Mouse (Mus musculus): ENCODE results near the gene Chek1. TPM values are rescaled to one million over a fixed set of nuclear protein-coding genes. Genes with fewer than 3 reads are reported as not detected.

Chek1 gene
- polyA plus RNA-seq (2015; fragmentation: Nextera tagmentation; extraction: Ambion mirVana) = 28.8 and 35.3 TPM in 2 replicates

DNA sequence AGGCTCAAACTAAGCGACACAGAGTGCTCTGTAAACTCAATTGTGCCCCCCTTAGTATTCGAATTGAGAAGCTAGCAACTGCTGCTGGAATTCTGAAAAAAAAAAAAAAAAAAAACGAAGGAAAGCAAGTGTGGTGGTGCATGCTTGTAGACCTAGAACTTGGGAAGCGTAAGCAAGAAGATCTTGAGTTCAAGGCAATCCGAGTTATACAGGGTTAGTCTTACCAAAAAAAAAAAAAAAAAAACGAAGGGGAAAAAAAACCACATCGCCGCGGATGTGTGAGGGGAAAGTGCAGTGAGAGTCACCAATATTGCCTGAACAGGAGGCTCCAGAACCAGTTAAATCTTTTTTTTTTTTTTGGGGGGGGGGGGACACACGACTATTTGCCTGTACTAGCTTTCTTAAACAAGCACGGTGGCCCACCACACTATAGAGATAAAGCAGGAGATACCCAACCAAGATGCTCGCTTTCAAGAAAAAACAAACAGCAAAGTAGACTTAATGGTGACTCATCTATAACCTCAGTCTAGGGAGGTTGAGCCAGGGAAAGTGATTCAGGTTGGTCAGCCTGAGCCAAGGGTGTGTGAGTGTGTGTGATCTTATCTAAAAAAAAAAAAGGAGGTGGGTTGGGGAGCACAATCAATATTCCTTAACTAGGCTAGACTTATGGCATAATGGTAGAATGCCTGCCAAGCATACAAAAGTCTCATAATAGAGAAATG lies at the start of gene Chek1:
Gene Chek1 (minus strand): TSS at position 32 of the 722 bp plus-strand sequence.
- no peak for ATAC-seq (ENCODE audit: low read depth)
- H3K9ac ChIP-seq (ENCODE audit: low read length) = peak within 1 kb of the TSS; percentile 79
- 2% methylated on average over 12 of the region's 12 CpGs for WGBS
- peaks cover 9% of the 10 kb centered on the region; the same call in 1 of the 2 replicates for H3K4me1 ChIP-seq (replicated peaks; ENCODE audit: control insufficient read depth, insufficient read depth, low read length)
- peaks cover 9% of the 10 kb centered on the region for H3K36me3 ChIP-seq (ENCODE audit: control insufficient read depth, insufficient read depth, low read length)
- H3K9me3 ChIP-seq (ENCODE audit: control insufficient read depth, low read length) = no peaks in the 10 kb centered on the region
- peak within 1 kb of the TSS; percentile 92 for H3K27ac ChIP-seq (ENCODE audit: low read length)
- H3K27me3 ChIP-seq (ENCODE audit: control insufficient read depth, insufficient read depth, low read depth, low read length) = no peaks in the 10 kb centered on the region
- H3K4me3 ChIP-seq (ENCODE audit: low read length) = peak within 1 kb of the TSS; percentile 77
- H3K4me2 ChIP-seq (ENCODE audit: low read depth, low read length) = peak within 1 kb of the TSS; percentile 68

DNA sequence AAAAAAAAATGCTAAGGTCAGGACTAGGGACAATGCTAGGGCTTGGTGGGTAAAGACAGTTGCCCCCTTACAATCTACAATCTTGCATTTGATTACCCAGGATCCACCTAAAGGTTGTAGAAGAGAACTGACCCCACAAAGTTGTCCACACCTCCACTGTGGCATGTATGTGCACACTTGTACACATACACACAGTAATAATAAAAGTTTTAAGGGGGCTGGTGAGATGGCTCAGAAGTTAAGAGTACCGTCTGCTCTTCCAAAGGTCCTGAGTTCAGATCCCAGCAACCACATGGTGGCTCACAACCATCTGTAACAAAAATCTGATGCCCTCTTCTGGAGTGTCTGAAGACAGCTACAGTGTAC lies 42.2 kb upstream of the Chek1 start:
- peaks cover 6% of the 10 kb centered on the region for H3K36me3 ChIP-seq (ENCODE audit: control insufficient read depth, insufficient read depth, low read length)
- H3K9ac ChIP-seq (ENCODE audit: low read length) = no peak overlapping the region
- H3K27ac ChIP-seq (ENCODE audit: low read length) = no peak overlapping the region
- no peak overlapping the region; the same call in 1 of the 2 replicates for H3K4me2 ChIP-seq (ENCODE audit: low read depth, low read length)
- peaks cover 13% of the 10 kb centered on the region for H3K4me1 ChIP-seq (replicated peaks; ENCODE audit: control insufficient read depth, insufficient read depth, low read length)
- H3K4me3 ChIP-seq (ENCODE audit: low read length) = no peak overlapping the region
- no peaks in the 10 kb centered on the region for H3K27me3 ChIP-seq (ENCODE audit: control insufficient read depth, insufficient read depth, low read depth, low read length)
- ATAC-seq (ENCODE audit: low read depth) = no peak
- WGBS = 83% methylated on average over 1 of the region's 1 CpGs
- H3K9me3 ChIP-seq (ENCODE audit: control insufficient read depth, low read length) = no peaks in the 10 kb centered on the region

DNA sequence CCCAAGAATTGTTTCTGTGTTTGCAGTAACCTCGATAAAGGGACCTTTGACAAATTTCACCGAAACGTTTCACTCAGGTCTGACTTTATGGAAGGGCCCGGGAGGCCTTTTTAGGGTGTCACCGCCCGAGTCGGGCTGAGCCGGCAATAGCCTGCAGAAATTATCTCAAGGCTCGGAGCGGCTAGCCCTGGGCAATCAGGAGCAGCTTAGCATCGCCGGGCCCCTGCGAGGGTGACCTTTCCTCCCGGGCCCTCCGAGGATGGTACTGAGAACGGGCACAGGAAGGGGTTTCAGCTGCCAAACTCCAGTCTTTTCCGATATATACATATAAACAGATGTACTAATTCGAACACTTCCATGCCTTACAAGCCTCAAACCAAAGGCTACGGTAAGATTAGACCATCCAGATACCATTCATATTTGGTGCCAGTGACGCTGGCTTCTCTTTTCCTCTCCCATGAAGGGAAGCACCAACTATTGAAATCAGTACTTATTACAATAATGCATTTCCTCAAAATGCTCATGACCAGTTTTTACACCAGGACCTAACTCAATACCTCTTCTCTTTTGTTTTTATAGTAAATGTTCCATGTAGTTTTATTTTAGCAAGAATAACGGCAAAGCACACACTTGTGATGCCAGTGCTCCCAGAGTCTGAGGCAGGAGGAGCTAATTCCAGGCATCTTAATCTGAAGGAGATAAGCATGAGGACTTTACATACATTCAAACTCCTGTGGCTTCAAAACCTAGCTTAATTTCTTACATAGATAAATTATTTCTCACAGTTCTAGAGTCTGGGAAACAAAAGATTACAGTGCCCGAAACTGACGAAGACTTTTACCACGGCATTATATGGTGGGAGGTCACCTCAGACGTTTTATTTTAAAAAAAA lies 41.5 kb upstream of the Chek1 start:
- peak overlapping the region; percentile 59 for H3K4me2 ChIP-seq (ENCODE audit: low read depth, low read length)
- 10% methylated on average over 25 of the region's 25 CpGs for WGBS
- peak; percentile 11 for ATAC-seq (ENCODE audit: low read depth)
- H3K9me3 ChIP-seq (ENCODE audit: control insufficient read depth, low read length) = no peaks in the 10 kb centered on the region
- H3K9ac ChIP-seq (ENCODE audit: low read length) = peak overlapping the region; percentile 92
- peak overlapping the region; percentile 93 for H3K27ac ChIP-seq (ENCODE audit: low read length)
- H3K4me1 ChIP-seq (replicated peaks; ENCODE audit: control insufficient read depth, insufficient read depth, low read length) = peaks cover 13% of the 10 kb centered on the region
- H3K27me3 ChIP-seq (ENCODE audit: control insufficient read depth, insufficient read depth, low read depth, low read length) = no peaks in the 10 kb centered on the region
- peaks cover 11% of the 10 kb centered on the region for H3K36me3 ChIP-seq (ENCODE audit: control insufficient read depth, insufficient read depth, low read length)
- peak overlapping the region; percentile 99 for H3K4me3 ChIP-seq (ENCODE audit: low read length)

DNA sequence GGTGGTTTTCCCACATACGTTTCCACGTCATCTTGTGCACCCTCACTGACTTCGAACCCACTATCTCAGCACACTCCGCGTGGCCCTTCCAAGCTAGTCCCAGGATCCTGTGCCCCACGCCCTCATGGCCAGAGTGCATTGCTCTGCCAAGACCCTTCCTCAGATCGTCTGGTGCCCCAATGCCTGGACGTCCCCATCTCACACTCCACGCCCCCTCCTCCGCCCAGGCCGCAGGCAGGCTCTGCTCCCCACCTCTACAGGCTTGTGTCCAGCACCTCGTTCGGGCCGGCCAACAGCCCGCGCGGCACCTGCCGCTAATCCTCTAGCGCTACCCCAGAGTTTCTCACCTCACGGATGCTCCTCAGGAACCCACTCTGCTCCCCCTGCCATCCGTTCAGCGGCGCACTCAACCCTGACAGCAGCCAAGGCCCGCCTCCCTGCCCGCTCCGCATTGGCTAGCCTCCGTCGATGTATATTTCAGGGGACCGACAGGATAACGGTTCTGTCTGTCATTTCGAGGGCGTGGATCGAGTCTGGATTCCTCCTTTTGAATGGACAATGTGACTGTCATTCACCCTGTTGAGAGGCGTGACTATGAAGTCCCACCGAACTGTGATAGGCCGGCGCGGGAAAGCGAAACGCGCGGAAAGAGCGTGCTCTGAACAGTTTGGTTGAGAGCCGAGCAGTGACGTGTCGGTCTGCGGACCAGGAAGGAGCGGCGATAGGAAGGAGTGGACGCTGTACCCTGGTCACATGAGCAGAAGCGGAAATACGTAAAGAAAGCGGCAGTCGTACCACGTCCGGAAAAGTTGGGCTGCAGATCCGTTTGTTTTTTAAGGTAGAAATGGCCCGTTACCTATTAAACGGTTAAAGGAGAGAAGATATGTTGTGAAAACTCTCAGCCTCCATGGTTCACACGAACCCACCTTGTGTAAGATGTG lies 40.6 kb upstream of the Chek1 start, which contains the start of gene Stt3a:
Gene Stt3a (minus strand): TSS at position 477 of the 941 bp plus-strand sequence.
- H3K4me3 ChIP-seq (ENCODE audit: low read length) = peak within 1 kb of the TSS; percentile 99
- peak within 1 kb of the TSS; percentile 77 for H3K4me2 ChIP-seq (ENCODE audit: low read depth, low read length)
- H3K9ac ChIP-seq (ENCODE audit: low read length) = peak within 1 kb of the TSS; percentile 94
- H3K4me1 ChIP-seq (replicated peaks; ENCODE audit: control insufficient read depth, insufficient read depth, low read length) = peaks cover 13% of the 10 kb centered on the region
- peaks cover 15% of the 10 kb centered on the region for H3K36me3 ChIP-seq (ENCODE audit: control insufficient read depth, insufficient read depth, low read length)
- no peaks in the 10 kb centered on the region for H3K27me3 ChIP-seq (ENCODE audit: control insufficient read depth, insufficient read depth, low read depth, low read length)
- ATAC-seq (ENCODE audit: low read depth) = peak; percentile 99
- peak within 1 kb of the TSS; percentile 93 for H3K27ac ChIP-seq (ENCODE audit: low read length)
- H3K9me3 ChIP-seq (ENCODE audit: control insufficient read depth, low read length) = no peaks in the 10 kb centered on the region
- under 1% methylated on average over 60 of the region's 60 CpGs for WGBS

DNA sequence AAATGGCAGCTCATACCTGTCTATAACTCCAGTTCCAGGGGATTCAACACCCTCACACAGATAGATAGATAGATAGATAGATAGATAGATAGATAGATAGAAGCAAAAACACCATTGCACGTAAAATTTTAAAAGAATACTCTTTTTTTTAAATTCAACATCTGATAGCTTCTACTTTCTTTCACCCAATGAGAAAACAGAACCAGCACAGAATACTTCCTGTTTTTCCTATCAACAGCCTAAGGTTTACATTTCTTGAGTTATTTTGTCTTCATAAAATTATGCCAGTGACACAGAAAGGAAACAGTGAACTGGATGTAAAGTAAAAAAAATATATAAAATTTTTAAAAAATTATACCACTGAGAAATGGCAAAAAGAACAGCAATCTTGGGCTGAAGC lies 37.5 kb upstream of the Chek1 start:
- 92% methylated on average over 1 of the region's 1 CpGs for WGBS
- peaks cover 13% of the 10 kb centered on the region for H3K4me1 ChIP-seq (replicated peaks; ENCODE audit: control insufficient read depth, insufficient read depth, low read length)
- no peak overlapping the region for H3K27ac ChIP-seq (ENCODE audit: low read length)
- no peaks in the 10 kb centered on the region for H3K9me3 ChIP-seq (ENCODE audit: control insufficient read depth, low read length)
- no peak overlapping the region for H3K4me2 ChIP-seq (ENCODE audit: low read depth, low read length)
- ATAC-seq (ENCODE audit: low read depth) = no peak
- no peak overlapping the region for H3K9ac ChIP-seq (ENCODE audit: low read length)
- no peak overlapping the region for H3K4me3 ChIP-seq (ENCODE audit: low read length)
- H3K36me3 ChIP-seq (ENCODE audit: control insufficient read depth, insufficient read depth, low read length) = peaks cover 27% of the 10 kb centered on the region
- H3K27me3 ChIP-seq (ENCODE audit: control insufficient read depth, insufficient read depth, low read depth, low read length) = no peaks in the 10 kb centered on the region

DNA sequence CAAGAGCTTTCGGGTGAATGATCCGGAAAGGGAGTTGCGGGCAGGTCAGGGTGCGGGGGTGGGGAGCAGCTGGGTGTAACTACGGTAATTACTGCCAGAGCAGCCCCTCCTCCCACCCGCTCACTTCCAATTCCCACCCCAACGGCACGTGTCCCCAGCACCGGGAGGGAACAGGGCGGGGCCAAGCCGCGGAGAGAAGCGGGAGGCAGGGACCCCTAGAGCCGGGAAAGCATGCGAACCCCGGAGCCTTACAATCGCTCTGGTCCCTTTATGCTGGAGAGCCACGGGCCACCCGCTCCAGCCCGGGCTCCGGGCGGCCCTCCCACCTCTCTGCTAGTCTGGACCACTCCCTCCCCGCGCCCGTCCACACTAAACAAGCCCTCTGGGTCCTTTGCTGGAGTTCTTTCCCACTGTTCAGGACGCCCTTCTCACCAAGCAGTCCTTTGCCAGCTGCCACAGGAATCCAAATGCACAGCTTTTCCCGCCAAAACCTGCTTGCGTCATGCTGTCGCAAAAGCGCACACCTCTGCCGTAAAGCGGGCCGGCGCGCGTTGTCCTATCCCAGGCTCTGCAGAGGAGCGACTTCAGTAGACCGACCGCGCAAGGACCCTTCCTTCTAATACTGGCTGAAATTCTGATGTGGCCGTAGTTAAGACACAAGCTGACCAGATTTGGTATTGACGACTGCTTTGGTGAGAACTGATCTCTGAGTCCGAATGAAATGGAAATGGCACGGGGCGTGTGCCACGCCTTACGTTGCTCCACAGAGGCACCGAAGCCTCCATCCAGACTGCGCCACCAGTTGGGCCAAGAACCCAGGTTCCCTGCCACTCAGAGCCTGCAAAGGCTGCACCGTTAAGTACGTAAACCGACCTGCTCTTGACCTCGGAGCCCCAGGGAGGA lies 483 bp downstream of the Chek1 start:
- H3K4me3 ChIP-seq (ENCODE audit: low read length) = peak overlapping the region; percentile 77

DNA sequence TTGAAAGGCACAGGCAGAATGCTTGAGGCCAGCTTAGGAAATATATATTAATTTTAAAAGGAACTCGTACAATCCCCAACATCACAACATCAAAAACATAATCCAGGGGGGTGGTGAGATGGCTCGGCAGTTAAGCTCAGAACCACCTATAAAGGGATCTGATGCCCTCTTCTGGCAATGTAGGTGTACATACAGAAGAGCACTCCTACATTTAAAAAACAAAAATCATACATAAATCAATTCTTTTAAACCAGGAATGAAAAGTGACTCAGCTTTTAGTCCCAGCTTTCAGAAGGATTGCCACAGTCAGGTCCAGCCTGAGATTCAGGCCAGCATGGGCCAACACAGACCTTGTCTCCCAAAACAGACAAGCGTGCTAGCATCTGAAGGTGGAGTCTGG lies 10.2 kb downstream of the Chek1 start:
- Histone ChIP-seq H3K4me3 (ENCODE audit: low read length) (no peak overlapping the region), H3K9me3 (ENCODE audit: control insufficient read depth, low read length) (no peaks in the 10 kb centered on the region), H3K27ac (ENCODE audit: low read length) (no peak overlapping the region), H3K27me3 (ENCODE audit: control insufficient read depth, insufficient read depth, low read depth, low read length) (no peaks in the 10 kb centered on the region), H3K4me2 (ENCODE audit: low read depth, low read length) (no peak overlapping the region), H3K4me1 (replicated peaks; ENCODE audit: control insufficient read depth, insufficient read depth, low read length) (no peaks in the 10 kb centered on the region), H3K36me3 (ENCODE audit: control insufficient read depth, insufficient read depth, low read length) (peaks cover 18% of the 10 kb centered on the region), H3K9ac (ENCODE audit: low read length) (no peak overlapping the region)
- ATAC-seq (ENCODE audit: low read depth) = no peak
- 72% methylated on average over 3 of the region's 3 CpGs for WGBS

More for the DNA sequence above, 483 bp downstream of the Chek1 start:
- Histone ChIP-seq H3K9me3 (ENCODE audit: control insufficient read depth, low read length) (no peaks in the 10 kb centered on the region), H3K27ac (ENCODE audit: low read length) (peak overlapping the region; percentile 92), H3K27me3 (ENCODE audit: control insufficient read depth, insufficient read depth, low read depth, low read length) (no peaks in the 10 kb centered on the region), H3K4me2 (ENCODE audit: low read depth, low read length) (peak overlapping the region; percentile 68), H3K4me1 (replicated peaks; ENCODE audit: control insufficient read depth, insufficient read depth, low read length) (peaks cover 9% of the 10 kb centered on the region; the same call in 1 of the 2 replicates), H3K9ac (ENCODE audit: low read length) (peak overlapping the region; percentile 79), H3K36me3 (ENCODE audit: control insufficient read depth, insufficient read depth, low read length) (peaks cover 7% of the 10 kb centered on the region)
- ATAC-seq (ENCODE audit: low read depth) = peak; percentile 96
- WGBS = under 1% methylated on average over 44 of the region's 53 CpGs

DNA sequence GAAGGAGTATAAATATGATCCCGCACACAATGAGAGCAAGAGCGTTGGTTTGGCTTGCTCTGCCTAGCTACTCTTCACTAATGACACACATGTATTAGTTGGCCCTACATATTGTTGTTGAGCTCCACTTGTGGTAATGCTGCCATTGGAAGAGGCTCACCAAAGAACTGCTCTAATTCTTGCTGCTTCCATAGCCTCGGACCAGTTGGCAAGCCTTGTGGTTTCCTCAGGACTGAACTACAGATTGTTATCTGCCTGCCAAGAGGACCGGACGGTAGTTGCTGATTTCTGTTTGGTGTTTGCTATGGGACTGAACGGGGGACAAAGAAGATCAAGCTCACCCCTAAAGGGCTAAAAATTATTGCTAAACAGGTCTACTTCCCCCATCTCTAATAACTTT lies 19.6 kb downstream of the Chek1 start:
- WGBS = 83% methylated on average over 6 of the region's 6 CpGs
- Histone ChIP-seq H3K9me3 (ENCODE audit: control insufficient read depth, low read length) (no peaks in the 10 kb centered on the region), H3K9ac (ENCODE audit: low read length) (no peak overlapping the region), H3K27me3 (ENCODE audit: control insufficient read depth, insufficient read depth, low read depth, low read length) (no peaks in the 10 kb centered on the region), H3K36me3 (ENCODE audit: control insufficient read depth, insufficient read depth, low read length) (peaks cover 5% of the 10 kb centered on the region), H3K4me3 (ENCODE audit: low read length) (no peak overlapping the region), H3K4me1 (replicated peaks; ENCODE audit: control insufficient read depth, insufficient read depth, low read length) (no peaks in the 10 kb centered on the region), H3K4me2 (ENCODE audit: low read depth, low read length) (no peak overlapping the region), H3K27ac (ENCODE audit: low read length) (no peak overlapping the region)
- ATAC-seq (ENCODE audit: low read depth) = no peak
